Mouse (Mus musculus): ENCODE data around the gene Acsl4. TPM values are rescaled to one million over a fixed set of nuclear protein-coding genes. Genes with fewer than 3 reads are reported as not detected.

Acsl4 gene
- total RNA-seq (2021), result 10 to 100 TPM; 24.5 to 24.9 TPM

DNA sequence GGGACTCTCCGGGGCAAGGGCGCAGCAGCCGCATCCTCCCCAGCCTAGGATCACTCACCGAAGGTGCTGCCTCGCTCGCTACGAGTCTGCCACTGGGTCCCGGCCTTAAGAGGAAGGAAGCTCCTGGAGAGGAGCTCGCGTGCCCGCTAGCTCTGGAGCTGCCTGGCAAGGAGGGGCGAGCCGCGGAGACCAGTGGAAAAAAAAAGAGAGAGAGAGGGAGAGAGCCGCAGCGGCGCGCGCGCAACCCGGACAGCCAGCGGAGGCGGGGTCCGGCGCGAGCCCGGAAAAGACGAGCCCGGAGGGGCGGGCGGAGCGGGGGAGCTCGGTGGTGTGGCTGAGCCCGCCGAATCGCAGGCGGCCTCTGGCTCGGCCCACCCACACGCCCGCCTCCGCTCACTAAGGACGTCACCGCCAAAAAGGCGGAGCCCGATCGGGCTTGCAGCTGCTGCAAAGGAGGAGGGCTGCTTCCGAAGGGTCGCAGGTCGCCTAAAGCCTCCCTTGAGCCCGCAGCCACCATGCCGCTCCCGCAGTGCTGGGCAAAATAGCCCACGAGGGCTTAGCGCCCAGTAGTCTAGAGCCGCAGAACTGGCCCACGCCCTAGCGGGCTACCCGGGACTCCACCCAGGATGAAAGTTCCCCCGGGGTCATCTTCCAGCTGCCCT, at the start of gene Acsl4:
TSS of gene Acsl4 (minus strand) at position 289 of the 662 bp plus-strand sequence.
- DNase-seq, result peak; percentile 92

DNA sequence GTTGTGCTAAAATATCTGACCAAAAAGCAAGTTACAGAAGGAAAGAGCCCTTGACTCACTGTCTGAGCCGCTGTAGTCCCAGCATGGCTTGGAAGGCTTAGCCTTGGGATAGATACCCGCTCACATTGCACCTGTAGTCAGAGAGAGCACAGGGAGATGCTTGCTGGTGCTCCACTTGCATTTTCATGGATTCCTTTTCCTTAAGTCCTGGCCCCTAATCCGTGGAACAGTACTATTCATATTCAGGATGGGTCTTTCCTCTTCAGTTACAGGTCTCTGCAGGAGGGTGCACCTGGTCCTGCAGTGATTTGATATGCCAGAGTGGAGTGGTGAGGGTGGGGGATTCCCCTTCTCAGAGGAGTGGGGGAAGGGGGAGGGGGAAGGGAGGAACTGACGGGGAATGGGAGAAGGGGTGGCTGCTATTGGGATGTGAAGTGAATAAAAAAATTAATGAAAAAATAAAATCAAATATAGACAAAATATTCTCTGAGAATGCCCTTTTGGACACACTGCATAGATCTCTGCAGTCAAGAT, 47.7 kb upstream of the Acsl4 start:
- DNase-seq, result no peak

DNA sequence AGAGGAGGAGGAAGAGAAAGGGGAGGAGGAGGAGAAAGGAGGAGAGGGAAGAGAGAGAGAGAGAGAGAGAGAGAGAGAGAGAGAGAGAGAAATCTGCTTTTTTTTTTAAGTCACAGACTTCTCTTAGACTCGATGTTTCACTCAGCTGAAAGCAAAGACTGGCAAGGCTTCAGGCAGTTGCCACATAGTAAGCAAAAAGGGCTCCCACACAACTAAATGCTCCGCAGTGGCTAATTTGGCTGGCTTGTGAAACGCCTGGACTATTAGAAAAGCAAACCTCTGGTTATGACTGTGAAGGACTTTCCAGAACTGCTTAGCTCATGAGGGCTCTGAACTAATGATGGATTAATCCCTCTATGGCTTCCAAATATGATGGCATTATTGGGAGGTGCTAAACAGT, 42.5 kb upstream of the Acsl4 start:
- no peak for DNase-seq

DNA sequence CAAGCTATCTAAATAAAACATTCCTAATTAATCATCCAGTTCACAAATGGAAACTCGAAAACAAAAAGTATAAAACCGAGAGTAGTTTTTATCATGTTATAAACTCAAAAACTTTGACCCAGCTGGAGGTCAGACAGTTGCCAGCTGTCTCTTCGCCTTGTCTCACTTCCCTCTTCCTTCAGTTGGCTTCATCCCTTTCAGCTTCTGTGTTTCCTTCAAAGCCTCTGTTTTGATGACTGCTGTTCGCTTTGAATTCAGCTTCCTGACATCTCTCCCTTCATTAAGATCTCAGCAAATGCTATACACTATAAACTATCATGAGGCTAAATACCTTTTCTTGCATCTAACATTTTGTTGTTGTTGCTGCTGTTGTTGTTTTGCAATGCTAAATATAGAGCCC, 36.8 kb upstream of the Acsl4 start:
- DNase-seq, result no peak

DNA sequence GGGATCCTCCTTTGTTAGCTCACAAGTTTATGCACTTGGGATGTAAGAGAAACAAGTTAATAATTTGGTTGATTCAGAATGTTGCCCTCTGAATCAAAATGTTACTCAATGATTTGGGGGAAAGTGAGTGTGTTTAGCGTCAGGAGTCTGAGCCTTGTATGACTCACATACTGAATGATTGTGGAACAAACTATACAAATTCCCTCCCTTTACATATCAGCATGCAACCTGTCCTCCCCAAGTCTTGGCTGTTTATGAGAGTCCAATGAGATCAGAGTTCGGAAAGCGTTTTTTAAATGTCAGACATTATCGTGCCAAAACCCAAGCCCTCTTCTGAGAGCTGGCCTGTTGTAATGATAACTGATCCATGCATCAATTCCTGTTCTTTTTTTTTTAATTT, 36.3 kb upstream of the Acsl4 start:
- no peak for DNase-seq

DNA sequence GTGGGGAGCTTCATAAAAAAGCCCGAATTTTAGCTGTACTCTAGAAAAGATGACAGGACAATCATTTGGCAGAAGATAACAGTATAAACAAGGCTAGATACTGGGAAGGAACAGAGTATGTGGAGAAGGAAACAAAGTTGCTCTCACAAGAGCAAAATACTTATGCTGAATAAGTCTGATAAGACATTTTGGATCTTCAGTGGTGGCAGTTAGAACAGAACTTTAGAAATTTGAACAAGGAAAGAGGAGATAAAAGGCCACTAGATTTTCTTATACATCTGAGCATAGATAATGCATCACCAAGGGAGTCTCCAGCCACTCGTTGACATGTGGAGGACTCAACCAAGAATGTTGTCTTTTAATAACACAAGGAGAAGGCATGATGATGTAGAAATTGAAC, 23.5 kb upstream of the Acsl4 start:
- DNase-seq, result no peak

DNA sequence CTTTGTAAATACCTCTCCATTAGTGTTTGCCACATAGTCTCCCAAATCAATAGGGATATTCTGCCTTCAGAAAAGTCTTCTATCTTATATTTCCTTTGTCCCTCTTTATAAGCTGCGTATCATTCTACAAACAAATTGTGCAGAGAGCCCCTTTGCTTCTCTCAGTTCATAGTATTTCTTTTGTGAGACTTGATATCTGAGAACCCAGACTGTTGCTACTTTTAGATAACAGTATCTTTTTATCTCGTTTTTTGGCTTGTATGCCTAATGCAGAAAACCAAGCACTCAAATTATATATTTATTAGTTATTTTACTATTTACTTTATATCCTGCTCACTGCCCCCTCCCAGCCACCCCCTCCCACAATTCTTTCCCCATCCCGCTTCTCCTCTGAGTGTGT, 19.7 kb upstream of the Acsl4 start:
- no peak for DNase-seq

DNA sequence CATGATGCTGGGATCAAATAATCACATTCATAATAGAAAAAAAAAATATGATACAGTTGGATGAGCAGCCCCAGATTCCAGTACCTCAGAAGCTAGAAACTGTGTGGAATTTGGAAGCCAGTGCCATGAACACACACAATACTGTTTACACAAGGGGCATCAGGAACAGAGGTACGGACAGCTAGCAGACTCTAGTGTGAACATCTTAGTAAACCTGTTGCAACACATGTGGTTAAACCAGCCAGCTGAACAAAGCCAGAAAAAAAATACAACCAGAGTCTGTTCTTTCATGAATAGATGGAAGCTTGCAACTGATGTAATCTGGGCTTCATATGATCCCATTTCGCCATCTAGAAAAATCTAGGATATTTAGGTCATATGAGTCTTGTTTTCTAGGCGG, 19.0 kb upstream of the Acsl4 start:
- no peak for DNase-seq

DNA sequence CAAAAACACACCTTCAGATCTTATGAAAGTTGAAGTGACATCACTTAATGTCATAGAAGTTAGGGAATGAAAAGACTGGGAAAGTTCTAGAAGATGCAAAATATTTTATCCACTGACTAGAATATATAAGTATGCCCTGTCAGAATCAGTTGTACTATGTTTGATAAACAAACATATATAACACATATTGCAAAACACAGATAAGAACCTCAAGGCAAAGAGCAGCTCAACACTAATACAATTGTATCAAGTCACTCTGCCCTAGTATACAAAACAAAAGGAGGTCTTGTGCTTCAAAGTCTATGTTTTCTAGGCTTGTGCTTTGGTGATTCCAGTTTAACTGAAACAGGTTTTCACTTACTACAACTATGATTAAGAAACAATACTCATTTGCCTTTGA, 12.8 kb upstream of the Acsl4 start:
- no peak for DNase-seq

DNA sequence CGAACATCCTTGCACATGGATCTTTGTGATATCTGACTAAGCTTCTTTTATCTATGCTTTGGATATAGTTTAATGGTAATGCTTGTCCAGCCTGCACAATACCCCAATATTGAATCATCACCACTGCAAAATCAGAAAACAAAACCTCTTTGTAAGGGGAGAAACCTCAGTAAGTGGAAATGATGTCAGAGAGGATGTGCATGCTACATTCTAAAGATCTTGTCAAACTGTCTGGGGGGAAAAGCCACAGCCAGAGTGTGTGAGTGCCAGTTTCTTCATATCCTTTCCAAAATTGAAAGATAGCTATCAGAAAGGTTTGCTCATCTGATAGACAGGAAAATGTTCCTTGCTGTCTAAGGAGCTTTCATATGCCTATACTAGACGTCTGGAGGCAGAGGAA, 8.3 kb upstream of the Acsl4 start:
- DNase-seq, result no peak

DNA sequence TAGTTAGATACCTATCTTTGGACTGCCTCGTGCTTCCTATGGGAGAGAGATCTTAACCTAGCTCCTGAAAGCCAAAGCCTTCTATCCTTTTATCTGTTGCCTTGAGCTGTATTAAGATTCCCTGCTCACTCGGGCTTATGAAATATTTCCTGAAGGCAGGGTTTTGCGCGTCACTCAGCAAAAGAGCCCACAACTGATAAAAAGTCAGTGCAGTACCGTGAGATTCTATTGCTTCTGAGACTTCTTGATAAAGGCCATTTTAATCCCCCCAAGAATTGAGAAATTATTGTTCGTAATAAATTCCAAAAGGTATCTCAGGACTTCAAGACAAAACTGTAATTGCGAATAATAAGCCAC, 552 bp upstream of the Acsl4 start:
- no peak for DNase-seq

DNA sequence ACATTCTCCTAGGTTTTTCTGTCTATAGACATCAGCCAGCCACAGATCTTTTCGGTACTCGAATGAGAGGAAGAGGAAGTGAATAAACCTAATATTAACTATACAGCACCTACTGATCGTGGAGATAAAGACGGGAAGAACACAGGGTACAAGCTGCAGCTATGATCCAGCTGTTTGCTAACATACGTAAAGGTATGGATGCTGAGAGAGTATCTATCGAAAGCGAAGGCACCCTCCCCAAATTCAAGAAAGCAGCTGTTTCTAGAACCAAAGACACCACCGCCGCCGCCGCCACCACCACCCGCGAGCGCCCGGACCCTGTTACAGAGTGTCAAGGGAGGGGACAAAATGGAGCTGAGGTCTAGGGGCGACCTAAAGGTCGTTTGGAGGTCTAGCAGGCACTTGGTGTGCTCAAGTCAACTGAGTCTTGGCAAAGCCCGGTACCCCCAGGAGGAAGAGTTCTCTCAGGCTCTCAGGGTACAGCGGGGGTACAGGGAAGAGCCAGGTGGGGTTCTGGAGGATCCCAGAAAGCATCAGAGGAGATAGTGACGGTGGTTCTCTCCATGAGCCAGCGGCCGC, 665 bp downstream of the Acsl4 start:
- peak; percentile 14 for DNase-seq

DNA sequence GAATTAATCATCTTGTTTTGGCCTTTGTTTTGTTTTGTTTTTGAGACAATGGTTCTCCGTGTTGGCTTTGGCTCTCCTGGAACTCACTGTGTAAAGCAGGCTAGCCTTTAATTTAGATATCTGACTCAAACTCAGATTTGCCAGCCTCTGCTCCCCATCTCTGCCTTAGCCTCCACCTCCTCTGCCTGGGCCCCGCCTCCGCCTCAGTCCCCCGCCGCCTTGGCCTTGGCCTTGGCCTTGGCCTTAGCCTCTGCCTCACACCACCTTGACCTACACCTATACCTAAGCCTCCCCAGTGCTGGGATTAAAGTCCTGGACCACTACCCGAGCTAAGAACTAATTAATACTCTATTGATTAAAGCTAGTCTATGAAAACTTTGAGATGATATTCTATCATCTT, 2.2 kb downstream of the Acsl4 start:
- DNase-seq, result no peak

DNA sequence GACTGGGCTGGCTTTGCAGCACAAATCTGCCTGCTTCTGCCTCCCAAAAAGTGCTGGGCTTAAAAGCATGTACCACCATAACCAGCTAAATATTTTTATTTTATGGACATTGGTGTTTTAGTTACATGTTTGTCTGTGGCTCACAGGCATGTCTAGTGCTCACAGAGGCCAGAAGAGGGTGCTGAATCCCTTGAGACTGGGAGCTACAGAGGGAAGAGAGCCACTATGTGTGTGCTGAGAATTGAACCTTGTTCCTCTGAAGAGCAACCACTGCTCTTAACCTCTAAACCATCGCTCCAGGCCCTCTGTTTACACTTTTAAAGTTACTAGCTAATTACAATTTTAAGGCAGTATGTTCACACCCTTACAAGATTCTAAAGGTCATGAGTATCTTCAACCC, 2.7 kb downstream of the Acsl4 start:
- no peak for DNase-seq

DNA sequence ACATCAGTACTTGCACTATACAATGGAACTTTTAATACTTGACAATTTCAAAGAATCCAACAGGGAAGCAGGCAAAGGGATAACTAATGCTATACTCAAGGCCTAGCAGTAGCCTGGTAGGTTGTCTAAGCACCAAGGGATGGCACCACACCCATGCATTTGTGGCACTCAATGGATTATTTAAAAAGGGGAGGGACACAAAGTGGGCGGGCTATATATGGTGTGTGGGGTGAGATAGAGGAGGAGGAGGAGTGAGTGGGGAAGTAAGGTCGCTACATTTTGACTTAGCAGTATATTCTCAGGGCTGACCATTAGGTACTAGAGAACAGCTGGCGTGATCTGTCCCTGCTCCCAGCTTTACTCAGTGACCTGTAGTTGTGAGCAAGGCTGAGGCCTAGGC, 5.4 kb downstream of the Acsl4 start:
- DNase-seq, result no peak

DNA sequence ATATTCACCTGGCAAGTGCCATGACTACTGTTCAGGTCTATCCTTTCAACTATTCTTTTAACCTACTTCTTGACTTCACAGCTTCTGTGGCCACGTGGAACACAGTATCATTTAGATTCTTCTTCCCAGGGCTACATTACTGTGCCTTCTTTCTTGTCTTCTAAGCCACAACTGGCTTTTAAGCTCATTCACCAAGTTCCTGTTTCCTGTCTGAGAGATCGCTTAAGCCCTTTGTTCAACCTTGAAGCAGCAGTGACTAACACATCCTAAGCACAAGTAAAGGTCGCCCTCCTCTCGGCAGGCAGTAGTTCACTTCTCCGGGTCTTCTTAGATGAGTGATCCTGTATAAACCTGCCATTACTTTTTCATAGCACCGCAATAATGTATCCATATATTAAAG, 10.4 kb downstream of the Acsl4 start:
- DNase-seq, result no peak

DNA sequence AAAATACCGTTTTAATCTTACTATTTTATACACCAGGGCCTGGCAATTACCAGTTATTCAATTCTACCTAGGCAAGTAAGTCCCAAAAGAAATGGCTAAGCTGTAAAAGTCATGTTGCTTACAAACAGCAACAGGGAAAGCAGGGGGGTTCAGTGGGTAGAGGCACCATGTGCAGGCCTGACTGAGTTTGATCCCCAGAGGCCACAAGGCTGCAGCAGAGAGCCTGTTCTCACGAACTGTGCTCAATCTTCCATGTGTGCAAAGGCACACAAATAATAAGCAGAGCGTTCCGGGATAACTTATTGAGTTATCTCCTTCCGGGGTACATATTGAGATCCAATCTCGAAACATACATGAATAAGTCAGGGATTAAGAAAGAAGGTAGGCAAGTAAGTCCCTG, 12.3 kb downstream of the Acsl4 start:
- no peak for DNase-seq

DNA sequence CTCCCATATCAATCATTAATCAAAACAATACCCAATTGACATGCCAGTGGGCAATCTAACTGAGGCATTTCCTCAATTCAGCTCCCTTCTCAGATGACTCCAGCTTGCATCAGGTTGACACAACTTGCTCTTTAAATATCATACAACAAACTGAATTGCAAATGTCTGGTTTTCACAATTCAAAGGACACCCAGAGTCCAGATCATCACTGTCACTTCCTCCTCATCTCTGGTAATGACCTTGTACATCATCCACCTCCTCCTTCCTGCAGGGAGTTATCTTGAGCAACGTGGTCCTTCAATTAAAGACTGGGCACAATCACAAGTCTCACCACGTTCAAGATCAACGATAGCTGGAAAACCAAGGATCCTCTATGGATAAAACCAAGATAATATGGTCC, 13.0 kb downstream of the Acsl4 start:
- no peak for DNase-seq

DNA sequence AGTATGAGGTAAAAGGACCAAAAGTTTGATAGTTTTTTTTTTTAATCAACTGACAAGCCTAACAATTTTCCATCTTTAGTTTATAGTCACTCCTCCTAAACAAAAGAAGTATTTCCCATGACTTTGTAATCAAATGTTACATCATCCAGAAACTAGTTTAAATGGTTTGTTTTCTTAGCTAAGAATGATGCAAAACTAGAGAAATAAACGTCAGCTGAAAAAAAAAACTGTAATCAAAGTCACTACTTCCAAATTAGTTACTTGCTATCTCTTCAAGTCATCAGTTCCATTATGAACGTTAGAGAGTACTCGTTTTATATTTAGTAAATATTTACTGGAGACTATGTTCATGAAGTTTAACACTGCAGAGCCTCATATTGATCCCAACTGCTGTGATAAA, 13.6 kb downstream of the Acsl4 start:
- DNase-seq, result no peak

DNA sequence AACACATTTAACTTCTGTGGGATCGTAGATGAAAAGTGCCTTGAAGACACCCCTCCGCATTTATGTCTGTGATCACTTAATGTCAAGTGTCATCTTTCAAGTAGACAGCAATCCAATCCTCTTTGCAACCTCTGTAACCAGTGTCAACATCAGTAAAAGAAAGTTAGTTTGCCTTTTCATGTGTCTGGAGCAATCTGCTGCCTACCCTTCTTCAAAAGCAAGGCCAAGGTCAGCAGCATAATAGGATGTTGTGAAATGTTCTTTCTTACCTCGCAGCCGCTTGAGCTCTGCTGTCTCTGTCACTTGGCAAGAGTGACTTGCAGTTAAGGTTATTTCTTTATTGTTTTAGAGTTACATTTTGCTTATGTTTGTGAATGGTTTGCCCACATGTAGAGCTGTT, 14.8 kb downstream of the Acsl4 start:
- DNase-seq, result no peak

DNA sequence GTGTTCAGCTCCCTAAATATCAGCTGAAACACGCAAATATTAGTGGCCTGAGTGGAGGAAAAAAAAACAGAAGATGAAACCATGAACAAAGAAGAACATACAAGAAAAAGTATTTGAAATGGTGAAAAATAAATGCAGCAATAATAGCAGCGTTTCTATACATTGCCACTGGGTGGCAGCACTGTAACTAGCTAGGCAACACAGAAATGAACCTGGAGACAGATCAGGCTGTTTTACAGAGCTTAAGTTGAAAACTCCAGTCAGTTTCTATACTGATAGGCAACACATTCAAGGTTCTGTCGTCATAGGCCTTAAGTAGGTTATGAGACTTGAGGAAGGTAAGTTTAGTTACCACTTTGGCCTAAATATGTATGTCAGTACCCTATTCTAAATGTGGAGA, 17.9 kb downstream of the Acsl4 start:
- peak; percentile 54 for DNase-seq

DNA sequence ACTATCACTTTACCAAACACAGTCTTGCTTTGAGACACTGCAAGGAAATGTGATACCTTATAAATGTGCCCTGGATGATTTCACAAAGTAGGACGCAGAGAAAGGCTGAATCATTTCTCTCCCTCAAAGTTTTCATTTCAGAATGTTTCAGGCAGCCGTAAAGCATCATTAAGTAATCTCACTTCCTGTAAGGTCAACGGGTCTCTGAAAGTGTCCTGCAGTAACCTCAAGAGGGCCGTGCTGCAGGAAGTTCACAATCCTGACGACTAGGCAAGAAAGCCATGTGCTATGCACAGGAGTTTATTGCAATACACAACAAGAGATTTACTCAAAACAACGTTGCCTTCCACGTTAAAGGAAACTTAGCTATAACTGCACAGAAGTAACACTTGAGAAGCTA, 20.4 kb downstream of the Acsl4 start:
- peak; percentile 15 for DNase-seq

DNA sequence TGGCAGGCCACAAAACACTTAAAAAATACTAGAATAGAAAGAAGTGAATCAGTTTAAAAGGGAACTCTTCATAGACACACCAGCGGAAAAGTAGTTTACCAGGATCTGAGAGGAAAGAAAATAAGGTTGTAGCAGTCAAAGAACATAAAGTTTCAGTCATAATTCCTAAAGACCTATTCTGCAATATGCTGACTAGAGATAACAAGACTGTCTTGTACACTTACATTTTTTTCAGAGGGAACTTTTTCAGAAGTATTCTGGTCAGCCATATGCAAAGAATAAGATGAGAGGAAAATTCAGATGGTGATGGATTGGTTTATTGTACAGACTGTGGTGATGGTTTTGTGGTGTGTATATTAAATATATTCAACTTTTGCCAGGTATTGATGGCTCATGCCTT, 26.5 kb downstream of the Acsl4 start:
- DNase-seq, result no peak

DNA sequence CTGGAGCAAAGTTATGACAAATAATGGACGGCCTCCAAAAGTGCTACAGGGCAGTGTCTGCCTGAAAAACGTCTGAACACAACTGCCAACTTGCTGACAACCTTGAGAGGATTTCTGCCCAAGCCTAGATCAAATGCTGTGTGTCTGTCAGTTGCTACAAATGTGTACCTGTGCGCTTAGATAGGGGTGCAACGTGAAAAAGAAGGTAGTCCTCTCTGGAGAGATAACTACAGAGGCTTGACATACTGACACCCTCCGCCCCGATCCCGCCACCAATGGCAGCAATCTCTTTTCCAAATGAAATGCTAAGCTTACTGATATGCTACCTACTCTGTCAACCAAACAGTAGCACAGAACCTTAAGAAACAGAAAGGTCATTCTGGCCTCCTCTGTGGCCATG, 31.3 kb downstream of the Acsl4 start:
- no peak for DNase-seq

DNA sequence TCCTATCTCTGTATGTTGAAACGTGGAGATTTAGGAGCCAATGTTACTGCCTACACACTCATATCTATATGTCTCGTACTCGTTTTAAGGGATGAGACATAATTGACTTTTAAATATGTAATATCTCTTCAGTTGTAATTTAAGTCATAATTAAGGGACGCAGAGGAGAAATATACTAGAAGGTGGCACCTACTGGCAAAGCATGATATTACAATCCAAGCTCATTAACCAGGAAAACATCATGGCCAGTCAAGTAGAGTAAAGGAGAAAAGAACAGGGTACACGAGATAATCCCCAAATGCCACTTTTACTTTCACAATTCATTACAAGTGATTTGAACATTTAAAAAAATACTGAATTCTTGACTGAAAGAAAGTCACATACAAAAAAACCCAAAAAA, 31.9 kb downstream of the Acsl4 start:
- no peak for DNase-seq
